Mouse (Mus musculus) testis, adult 2 months (tissue): ENCODE measurements at regions not wholly inside any gene's neighbourhood (a gene's known extent, or its start where the extent isn't known, plus 50 kb on each side); places are given as distances from the start of the nearest gene placed in this dataset.

Experiments used
- H3K27ac ChIP-seq: fragments of 200-500 bp; 2 replicates; pipeline ENCODE4 v1.5.1; 2012; ENCODE audit warnings: low read depth, low read length; ENCODE audit not compliant: control insufficient read depth, insufficient read depth
- H3K27me3 ChIP-seq: fragments of 200-500 bp; 2 replicates; pipeline ENCODE4 v1.6.1; 2012; ENCODE audit warnings: mild to moderate bottlenecking, low read length, moderate library complexity; ENCODE audit not compliant: control insufficient read depth, insufficient read depth
- H3K36me3 ChIP-seq: fragments of 200-500 bp; 2 replicates; pipeline ENCODE4 v1.6.1; 2012; ENCODE audit warnings: mild to moderate bottlenecking, low read length; ENCODE audit not compliant: control insufficient read depth, insufficient read depth
- H3K4me1 ChIP-seq: fragments of 200-500 bp; 2 replicates; pipeline ENCODE4 v1.6.1; 2012; ENCODE audit warnings: low read length; ENCODE audit not compliant: control insufficient read depth, insufficient read depth
- H3K4me3 ChIP-seq: fragments of 200-500 bp; 2 replicates; pipeline ENCODE4 v1.5.1; 2012; ENCODE audit warnings: low read depth, mild to moderate bottlenecking, low read length, moderate library complexity, mixed read lengths; ENCODE audit not compliant: control insufficient read depth
- CTCF ChIP-seq: fragments of 200-500 bp; IDR thresholded peaks from 2 replicates; pipeline ENCODE4 v1.5.1; 2012; ENCODE audit warnings: low read depth, mild to moderate bottlenecking, inconsistent platforms, low read length, moderate library complexity; ENCODE audit not compliant: control insufficient read depth, insufficient read depth, insufficient replicate concordance
- POLR2A ChIP-seq: fragments of 200-500 bp; IDR thresholded peaks from 2 replicates; pipeline ENCODE4 v1.6.1; 2012; ENCODE audit warnings: low read depth, mild to moderate bottlenecking, inconsistent platforms, low read length, moderate library complexity; ENCODE audit not compliant: control insufficient read depth

DNA sequence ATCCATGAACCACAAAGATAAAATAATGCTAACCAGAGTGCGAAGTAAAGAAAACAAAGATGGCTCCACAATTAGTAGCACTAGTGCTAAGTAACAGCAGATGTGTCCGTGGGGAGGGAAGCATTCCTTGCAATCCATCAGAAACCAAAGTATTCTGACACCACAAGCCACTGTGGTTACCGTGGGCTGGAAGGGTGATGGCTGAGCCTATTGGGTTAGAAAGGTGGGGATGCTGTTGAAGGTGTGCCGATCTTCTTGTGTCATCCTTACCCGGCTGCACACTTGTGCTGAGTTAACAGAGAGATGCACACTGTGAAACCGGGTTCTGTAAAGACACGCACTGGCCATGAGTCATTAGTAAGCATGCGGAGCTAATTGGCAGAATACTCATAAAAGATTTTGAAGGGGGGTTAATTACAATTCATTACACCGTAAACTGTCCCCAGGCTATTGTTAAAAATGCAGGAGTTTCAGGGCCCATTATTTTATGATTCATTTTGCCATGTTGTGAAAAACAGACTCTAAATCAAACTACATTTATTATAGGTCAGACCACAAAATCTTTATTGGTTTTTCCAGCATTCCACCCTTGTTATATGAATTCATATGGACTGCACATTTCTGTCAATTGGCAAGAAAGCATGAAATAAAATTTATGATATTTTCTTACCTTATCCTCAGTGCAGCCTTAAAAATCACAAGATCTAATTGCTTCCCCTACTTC, 114.5 kb downstream of the Bmp2 start:
- Histone ChIP-seq H3K27ac (no peak overlapping the region), H3K4me1 (no peaks in the 10 kb centered on the region), H3K27me3 (no peaks in the 10 kb centered on the region), H3K36me3 (no peaks in the 10 kb centered on the region), H3K4me3 (no peak overlapping the region)
- TF ChIP-seq CTCF (no peak), POLR2A (no peak)

DNA sequence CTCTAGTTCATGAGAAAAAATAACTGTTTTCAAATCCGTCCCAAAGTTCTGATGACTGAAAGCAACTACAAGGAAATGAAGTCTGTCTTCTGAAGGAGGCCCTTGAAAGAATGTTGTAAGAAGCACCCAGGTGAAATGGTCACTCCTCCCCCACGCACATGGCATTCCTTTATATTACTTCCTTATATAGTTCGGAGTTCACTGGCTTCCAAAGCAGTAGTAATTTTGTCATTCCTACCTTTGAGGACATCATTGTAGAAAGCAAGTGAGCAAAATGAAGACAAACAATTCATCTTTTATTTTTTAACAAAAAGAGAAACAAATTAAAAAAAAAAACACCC, 115.1 kb downstream of the Bmp2 start:
- no peaks in the 10 kb centered on the region for H3K36me3 ChIP-seq
- no peak overlapping the region for H3K27ac ChIP-seq
- no peaks in the 10 kb centered on the region for H3K27me3 ChIP-seq
- H3K4me3 ChIP-seq, result no peak overlapping the region
- TF ChIP-seq POLR2A (no peak), CTCF (no peak)
- no peaks in the 10 kb centered on the region for H3K4me1 ChIP-seq

- Histone ChIP-seq H3K36me3 (no peaks in the 10 kb centered on the region), H3K4me3 (no peak overlapping the region), H3K27me3 (no peaks in the 10 kb centered on the region), H3K27ac (no peak overlapping the region), H3K4me1 (no peaks in the 10 kb centered on the region)
- TF ChIP-seq POLR2A (no peak), CTCF (no peak)
Measured at GRCm38 (mm10) chr2:133669821-133670220, 117.9 kb downstream of the Bmp2 start.

DNA sequence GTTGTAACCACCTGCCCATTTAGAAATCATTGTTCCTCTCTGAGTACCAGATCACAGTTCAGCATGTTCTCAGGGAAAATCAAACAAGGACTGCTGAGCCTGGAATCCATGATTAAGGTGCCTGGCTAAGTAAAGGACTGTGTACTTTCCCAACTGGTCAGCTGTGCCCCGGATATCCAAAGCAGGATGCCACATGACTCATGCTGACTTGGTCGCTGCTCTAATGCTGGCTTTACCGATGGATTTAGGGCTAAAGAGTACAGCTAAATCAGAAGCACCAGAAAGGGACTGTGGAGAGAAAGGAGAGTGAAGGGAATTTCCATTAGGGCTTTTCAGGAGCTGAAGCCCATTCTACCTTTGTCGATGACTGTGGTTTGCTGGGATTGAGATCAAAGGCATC, 119.6 kb downstream of the Bmp2 start:
- H3K27ac ChIP-seq, result no peak overlapping the region
- no peaks in the 10 kb centered on the region for H3K27me3 ChIP-seq
- no peaks in the 10 kb centered on the region for H3K36me3 ChIP-seq
- TF ChIP-seq CTCF, result no peak
- TF ChIP-seq POLR2A, result no peak
- no peak overlapping the region for H3K4me3 ChIP-seq
- no peaks in the 10 kb centered on the region for H3K4me1 ChIP-seq

DNA sequence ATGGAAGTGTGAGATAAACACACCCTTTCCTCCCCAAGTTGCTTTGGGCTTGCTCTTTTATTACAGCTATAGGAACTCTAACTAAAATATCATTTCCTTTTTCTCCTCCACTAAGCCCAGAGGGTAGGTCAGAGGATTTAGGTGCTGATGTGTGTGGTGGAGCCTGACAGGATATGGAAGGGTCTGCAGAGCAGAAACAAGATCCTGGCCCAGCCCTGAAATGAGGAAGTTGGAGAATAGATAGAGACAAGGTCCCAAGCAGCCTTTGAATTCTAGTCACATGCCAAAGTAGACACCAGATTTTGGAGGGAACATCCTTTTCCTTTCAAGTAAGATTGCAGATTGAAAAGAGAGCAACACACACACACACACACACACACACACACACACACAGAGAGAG, 132.4 kb downstream of the Bmp2 start:
- no peak overlapping the region for H3K27ac ChIP-seq
- no peaks in the 10 kb centered on the region for H3K36me3 ChIP-seq
- H3K27me3 ChIP-seq, result no peaks in the 10 kb centered on the region
- no peak for TF ChIP-seq POLR2A
- no peak for TF ChIP-seq CTCF
- H3K4me1 ChIP-seq, result no peaks in the 10 kb centered on the region
- H3K4me3 ChIP-seq, result no peak overlapping the region

- Histone ChIP-seq H3K27me3 (no peaks in the 10 kb centered on the region), H3K27ac (no peak overlapping the region), H3K4me3 (no peak overlapping the region), H3K36me3 (no peaks in the 10 kb centered on the region), H3K4me1 (no peaks in the 10 kb centered on the region)
- TF ChIP-seq POLR2A (no peak), CTCF (no peak)
Measured at GRCm38 (mm10) chr2:133688121-133688787, 136.3 kb downstream of the Bmp2 start.

DNA sequence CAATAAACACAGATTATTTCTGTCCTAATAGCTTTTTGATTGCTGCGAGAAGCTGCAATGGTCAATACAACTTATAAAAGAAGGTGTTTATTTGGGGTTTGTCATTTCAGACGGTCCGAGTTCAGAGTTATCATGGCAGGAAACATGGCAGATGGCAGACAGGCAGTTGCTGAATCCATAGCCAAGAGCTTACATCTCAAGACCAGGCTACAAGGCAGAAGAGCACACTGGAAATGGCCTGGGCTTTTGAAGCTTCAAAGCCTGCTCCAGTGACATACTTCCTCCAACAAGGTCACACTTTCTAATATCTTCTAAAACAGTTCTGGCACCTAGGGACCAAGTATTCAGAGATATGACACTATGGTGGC, 136.8 kb downstream of the Bmp2 start:
- no peaks in the 10 kb centered on the region for H3K4me1 ChIP-seq
- no peak overlapping the region for H3K27ac ChIP-seq
- H3K4me3 ChIP-seq, result no peak overlapping the region
- no peaks in the 10 kb centered on the region for H3K27me3 ChIP-seq
- H3K36me3 ChIP-seq, result no peaks in the 10 kb centered on the region
- TF ChIP-seq POLR2A (no peak), CTCF (no peak)
